Mouse (Mus musculus): ENCODE measurements around the gene Pitx3. TPM values are rescaled to one million over a fixed set of nuclear protein-coding genes. Genes with fewer than 3 reads are reported as not detected.
"Not testable (repeated sequence)": the region's sequence is repeated elsewhere in the genome, so short reads cannot be mapped to it uniquely, and the experiment has no call there.

Pitx3 gene
- total and polyA plus RNA-seq, 3 experiments = not detected

GRCm38 (mm10) chr19:46131694-46132525 lies 16.2 kb downstream of the Pitx3 start, which contains the start of gene Elovl3:
TSS of gene Elovl3 (plus strand) at chr19:46131897.
- peak; percentile 86 for DNase-seq

- no peak for DNase-seq
These were observed 16.8 kb downstream of the Pitx3 start for GRCm38 (mm10) chr19:46131283-46131682.

DNA sequence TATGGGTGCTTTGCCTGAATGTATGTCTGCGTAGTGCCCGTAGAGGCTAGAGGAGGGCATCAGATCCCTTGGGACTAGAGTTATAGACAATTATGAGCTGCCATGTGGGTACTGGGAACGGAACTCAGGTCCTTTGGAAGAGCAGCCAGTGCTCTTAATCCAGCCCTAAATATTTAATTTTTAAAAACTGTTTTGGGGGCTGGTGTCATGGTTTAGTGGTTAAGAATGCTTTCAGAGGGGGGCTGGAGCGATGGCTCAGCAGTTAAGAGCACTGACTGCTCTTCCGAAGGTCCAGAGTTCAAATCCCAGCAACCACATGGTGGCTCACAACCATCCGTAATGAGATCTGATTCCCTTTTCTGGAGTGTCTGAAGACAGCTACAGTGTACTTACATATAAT lies 18.4 kb downstream of the Pitx3 start:
- not testable (repeated sequence) for DNase-seq

DNA sequence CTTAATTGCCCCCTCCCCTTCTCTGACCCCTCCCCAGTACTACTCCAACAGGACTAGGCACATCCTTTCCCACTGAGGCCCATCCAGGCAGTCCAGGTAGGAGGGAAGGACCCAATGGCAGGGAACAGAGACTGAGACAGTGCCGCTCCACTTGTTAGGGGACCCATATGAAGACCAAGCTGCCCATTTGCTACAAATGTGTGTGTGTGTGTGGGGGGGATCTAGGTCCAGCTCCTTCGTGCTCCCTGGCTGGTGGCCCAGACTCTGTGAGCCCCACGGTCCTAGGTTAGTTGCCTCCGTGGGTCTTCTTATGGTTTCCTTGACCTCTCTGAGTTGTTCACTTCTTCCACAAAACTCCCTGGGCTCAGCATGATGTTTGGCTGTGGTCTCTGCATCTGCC lies 21.8 kb downstream of the Pitx3 start:
- no peak for DNase-seq

GRCm38 (mm10) chr19:46124651-46125050 lies 23.5 kb downstream of the Pitx3 start:
- no peak for DNase-seq

GRCm38 (mm10) chr19:46123876-46124275 lies 24.2 kb downstream of the Pitx3 start:
- DNase-seq = no peak

DNA sequence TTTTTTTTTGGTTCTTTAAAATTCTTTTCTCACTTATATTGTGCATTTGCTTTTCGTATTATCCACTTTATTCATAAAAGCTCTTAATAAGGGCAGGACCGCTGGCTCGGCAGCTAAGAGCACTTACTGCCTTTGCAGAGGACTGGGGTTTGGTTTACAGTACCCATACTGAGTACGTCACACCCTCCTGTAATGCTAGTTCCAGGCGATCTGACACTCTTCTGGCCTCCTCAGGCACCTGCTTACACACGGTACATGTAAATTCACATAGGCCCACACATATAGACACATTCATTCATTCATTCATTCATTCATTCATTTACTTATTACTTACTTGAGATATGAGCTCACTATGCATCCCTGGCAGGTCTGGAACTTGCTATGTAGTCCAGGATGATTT lies 27.3 kb downstream of the Pitx3 start:
- DNase-seq = no peak

- DNase-seq = no peak
These were observed 28.7 kb downstream of the Pitx3 start for GRCm38 (mm10) chr19:46119458-46119857.

DNA sequence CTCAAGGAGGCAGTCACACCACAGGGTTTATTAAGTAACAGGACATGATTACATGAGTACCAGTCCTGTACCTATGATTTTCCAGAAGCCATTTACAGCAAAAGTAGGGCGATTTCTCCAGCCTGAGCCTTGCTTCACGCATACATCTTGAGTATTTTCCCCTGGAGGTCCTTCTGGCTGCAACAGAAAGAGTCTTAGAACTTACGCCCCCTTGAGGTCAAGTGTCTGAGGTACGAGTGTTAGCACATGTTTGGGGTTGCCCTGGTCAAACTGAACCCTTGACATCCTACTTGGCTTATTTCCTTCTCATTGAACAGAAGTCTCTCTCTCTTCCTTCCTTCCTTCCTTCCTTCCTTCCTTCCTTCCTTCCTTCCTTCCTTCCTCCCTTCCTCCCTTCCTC lies 33.5 kb downstream of the Pitx3 start:
- DNase-seq = no peak

GRCm38 (mm10) chr19:46110781-46111180 lies 37.3 kb downstream of the Pitx3 start:
- no peak for DNase-seq

GRCm38 (mm10) chr19:46110214-46110613 lies 37.9 kb downstream of the Pitx3 start:
- DNase-seq = no peak

DNA sequence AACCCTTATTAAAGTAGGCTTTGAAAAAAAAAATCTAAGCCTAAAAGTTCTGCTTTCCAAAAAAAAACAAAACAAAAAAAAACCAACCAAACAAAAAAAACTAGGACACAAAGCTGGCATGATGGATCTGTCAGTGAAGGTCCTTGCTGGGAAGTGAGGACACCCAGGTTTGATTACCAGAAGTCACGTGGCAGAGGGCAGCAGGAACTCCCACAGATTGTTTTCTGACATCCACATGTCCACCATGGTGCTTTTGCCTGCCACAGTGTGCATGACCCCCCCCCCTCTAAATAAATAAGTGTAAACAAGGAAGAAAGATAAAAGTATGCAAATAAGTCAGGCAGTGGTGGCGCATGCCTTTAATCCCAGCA lies 44.0 kb downstream of the Pitx3 start:
- DNase-seq = no peak

GRCm38 (mm10) chr19:46103437-46104186 lies 44.5 kb downstream of the Pitx3 start:
- peak; percentile 29 for DNase-seq

DNA sequence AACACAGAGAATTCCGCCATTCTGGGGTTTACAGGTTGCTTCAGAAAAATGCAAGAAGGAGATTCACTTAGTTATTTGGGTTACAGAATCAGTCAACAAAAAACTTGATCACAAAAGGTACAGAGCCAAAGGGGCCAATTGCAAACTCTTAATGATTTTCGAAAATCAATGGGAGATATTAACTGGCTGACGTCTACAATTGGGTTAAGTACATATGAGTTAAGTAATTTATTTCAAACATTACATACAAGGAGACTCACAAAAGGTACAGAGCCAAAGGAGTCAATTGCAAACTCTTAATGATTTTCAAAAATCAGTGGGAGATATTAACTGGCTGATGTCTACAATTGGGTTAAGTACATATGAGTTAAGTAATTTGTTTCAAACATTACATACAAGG lies 48.6 kb downstream of the Pitx3 start:
- DNase-seq = no peak

DNA sequence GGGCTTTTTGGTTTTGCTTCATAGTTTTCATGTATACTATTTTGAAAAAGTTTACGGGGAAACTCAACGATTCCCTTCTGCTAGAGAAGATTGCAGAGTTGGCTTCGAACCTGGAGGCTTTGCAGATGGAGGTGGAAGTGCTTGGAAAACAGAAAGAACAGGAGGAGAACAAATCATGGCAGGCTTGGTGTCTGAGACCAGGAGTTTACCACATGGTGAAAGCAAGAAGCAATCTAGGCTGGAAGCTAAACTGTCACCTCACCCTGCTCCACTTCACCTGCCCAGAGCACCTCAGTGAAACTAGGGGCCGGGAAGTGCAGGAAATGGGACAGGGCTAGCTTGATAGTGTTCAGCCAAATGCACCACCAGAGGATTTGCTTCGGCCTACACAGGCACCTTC lies 51.7 kb downstream of the Pitx3 start:
- DNase-seq = no peak

- no peak for DNase-seq
These were observed 52.8 kb downstream of the Pitx3 start for GRCm38 (mm10) chr19:46095291-46095690.

DNA sequence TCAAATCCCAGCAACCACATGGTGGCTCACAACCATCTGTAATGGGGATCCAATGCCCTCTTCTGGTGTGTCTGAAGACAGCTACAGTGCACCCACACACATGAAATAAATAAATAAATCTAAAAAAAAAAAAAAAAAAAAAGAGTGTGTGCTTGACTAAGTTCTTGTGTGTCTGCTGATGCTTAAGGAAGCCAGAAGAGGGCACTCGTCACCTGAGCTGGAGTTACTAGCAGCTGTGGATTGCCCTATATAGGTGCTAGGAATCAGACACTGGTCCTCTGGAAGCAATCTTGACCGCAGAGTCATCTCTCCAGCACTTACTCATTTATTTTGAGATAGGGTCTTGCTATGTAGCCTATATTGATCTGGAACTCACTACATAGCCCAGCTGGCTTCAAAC lies 54.0 kb downstream of the Pitx3 start:
- no peak for DNase-seq

DNA sequence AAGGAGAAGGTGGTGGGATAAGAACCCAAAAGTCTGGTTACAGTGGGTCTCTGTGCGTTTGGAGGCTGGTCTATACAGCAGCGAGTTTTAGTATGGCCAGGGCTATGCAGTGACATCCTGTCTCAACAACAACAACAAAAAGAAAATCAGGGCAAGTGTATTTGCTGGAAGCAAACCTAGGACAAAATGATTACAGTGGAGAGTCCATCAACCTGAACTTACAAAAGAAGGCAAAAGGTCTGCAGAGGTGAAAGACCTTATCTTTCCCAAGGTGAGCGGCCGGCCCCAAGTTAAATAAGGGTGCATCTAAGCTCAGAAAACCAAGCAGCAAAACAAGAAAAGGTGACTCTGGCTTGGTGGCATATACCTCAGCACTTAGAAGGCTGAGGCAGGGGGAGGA lies 56.5 kb downstream of the Pitx3 start:
- DNase-seq = no peak

GRCm38 (mm10) chr19:46087871-46088270 lies 60.3 kb downstream of the Pitx3 start:
- peak; percentile 66 for DNase-seq

DNA sequence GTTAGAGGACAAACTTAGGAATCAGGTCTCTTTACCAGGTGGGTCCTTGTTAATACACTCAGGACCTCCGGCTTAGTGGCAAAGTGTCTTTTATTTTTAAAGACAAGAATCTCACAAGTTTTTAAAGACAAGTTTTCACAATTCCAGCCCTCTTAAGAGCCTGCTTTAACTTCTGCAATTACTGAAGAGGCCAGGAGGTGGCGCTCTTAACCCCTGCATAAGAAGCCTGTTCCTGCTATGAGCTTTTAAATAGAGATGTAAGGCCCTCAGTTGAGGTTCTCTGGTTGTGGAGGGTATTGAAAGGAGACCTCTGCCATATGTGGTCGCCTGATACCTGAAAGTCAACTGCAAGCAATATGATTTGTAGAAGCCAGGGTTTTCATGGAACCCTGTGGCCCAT lies 61.8 kb downstream of the Pitx3 start:
- DNase-seq = peak; percentile 33
